Mouse (Mus musculus) v-Abl transformed pro-B cells (cell line): ENCODE data around the gene Zc3h12a.

Experiments used
- in situ Hi-C, 2 experiments: fragments of 400-800 bp; cut with MboI; formaldehyde crosslinking; loops; one replicate each; pipeline ENCODE4 v1.15.1; 2025; ENCODE audit not compliant: unreplicated experiment in 2 of 2

Zc3h12a gene

DNA sequence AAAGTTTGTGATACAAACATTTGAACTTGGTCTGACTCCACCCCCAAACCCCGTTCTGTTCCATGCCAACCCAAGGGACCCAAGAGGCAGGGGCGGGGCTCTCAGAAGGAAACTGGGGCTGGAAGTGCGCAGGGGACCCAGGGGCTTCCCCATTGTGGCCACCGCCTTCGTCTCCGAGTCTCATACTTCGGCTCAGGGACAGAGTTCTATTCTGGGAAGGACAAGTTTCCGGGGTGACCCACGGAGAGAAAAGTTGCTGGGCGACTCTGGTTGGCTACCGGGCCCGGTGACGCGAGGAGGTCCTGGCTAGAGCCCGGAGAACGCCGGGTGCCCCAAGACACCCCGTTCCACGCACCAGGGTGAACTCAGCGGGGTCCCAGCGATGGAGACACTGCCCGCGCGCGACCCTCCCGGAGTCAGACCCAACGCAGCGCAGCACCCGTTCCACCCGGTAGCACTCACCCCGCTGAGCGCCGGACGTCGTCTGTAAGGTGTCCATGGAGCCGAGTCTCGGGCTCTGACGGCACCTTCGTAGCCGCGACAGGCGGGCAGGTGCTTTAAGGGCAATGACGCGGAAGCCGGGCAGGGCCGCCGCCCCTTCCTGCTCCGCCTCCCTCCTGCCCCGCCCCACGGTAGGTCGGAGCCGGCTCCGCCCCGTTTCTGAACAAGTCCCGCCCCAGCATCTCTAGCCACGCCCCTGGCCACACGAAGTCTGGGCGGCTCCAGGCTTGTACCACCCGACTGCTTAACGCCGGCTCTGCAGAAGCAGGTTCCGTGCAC is at the start of gene Zc3h12a:
Gene Zc3h12a, minus strand, starts transcription at position 536 of the 780 bp plus-strand sequence.
- in situ Hi-C loops = loop anchor here (10.0 to 25.0 kb wide), 3 partner anchors 1193 to 1893 kb away; partner anchors contain the start of gene Heyl (in 2 of the 2)

GRCm38 (mm10) chr4:125176639-125177165 is 49.1 kb upstream of the Zc3h12a start:
- in situ Hi-C loops = no loop called here

- in situ Hi-C loops = no loop called here
Observed at GRCm38 (mm10) chr4:125176190-125176589, 48.5 kb upstream of the Zc3h12a start.

DNA sequence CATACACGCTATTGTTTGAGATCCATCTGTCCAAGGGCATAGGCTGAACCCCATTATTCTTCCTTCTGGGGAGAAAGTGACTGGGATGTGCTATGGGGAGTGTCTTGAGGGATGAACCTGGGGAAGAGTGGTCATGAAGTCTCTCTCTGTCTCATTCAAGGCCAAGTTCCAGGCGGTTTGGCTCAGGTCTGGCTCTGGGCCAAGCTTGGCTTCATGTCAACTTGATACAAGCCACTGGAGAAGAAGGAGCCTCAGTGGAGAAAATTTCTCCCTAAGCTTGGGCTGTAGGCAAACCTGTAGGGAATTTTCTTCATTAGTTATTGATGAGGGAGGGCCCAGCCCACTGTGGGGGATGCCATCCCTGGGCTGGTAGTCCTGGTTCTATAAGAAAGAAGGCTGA is 48.0 kb upstream of the Zc3h12a start:
- in situ Hi-C loops = no loop called here

GRCm38 (mm10) chr4:125174516-125175185 is 47.0 kb upstream of the Zc3h12a start:
- in situ Hi-C loops = loop anchor here in 1 of 2 experiments (25.0 kb wide), 1 partner anchor 1138 kb away; the partner anchor contains the start of gene Adprhl2

- in situ Hi-C loops = loop anchor here in 1 of 2 experiments (25.0 kb wide), 1 partner anchor 1139 kb away; the partner anchor contains the start of gene Adprhl2
Observed at GRCm38 (mm10) chr4:125173150-125173549, 45.5 kb upstream of the Zc3h12a start.

GRCm38 (mm10) chr4:125172736-125173135 is 45.1 kb upstream of the Zc3h12a start:
- in situ Hi-C loops = loop anchor here in 1 of 2 experiments (25.0 kb wide), 1 partner anchor 1140 kb away; the partner anchor contains the start of gene Adprhl2

- in situ Hi-C loops = loop anchor here in 1 of 2 experiments (25.0 kb wide), 1 partner anchor 1145 kb away; the partner anchor contains the start of gene Adprhl2
Observed at GRCm38 (mm10) chr4:125167723-125168122, 40.1 kb upstream of the Zc3h12a start.

GRCm38 (mm10) chr4:125164861-125165260 is 37.2 kb upstream of the Zc3h12a start:
- in situ Hi-C loops = loop anchor here (5.0 to 25.0 kb wide), 2 partner anchors 797 to 1147 kb away; partner anchors contain the start of gene Adprhl2 (in 1 of the 2)

- in situ Hi-C loops = loop anchor here (5.0 to 25.0 kb wide), 2 partner anchors 800 to 1150 kb away; partner anchors contain the start of gene Adprhl2 (in 1 of the 2)
Observed at GRCm38 (mm10) chr4:125162701-125163100, 35.1 kb upstream of the Zc3h12a start.

DNA sequence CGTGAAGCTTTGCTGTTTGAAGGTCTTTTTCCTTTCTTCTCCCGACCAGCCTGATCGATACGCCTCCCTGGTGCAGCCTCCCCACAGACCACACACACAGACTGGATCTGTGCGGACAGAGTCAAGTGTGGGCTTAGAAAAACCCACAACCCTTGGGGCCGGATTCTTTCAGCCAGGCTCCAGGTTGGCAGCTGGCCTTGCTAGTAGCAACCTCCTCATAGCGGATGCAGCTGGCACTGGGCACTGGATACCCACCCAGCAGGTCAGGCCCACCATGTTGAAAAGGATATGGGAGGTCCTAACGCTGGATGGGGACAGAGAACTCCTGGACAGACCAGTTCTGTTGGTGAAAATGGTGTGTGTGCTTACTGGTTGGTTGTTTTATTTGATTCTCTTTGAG is 33.8 kb upstream of the Zc3h12a start:
- in situ Hi-C loops = loop anchor here (5.0 to 25.0 kb wide), 2 partner anchors 801 to 1151 kb away; partner anchors contain the start of gene Adprhl2 (in 1 of the 2)

DNA sequence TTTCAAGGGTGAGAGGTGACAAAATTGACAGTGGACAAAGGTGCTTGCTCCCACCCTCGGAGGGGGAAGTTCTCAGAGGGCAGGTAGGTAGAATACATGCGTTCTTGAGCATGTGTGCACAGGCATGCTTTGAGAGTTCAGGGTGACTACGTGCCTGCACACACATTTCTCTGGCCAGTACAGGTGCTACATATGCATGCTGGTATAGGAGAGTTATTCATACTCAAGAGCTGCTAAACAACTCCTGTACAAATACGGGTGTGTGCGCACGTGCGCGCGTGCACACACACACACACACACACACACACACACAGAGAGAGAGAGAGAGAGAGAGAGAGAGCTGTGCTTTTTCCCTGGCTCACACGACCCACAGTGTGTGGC is 33.3 kb upstream of the Zc3h12a start:
- in situ Hi-C loops = loop anchor here (5.0 to 25.0 kb wide), 2 partner anchors 801 to 1151 kb away; partner anchors contain the start of gene Adprhl2 (in 1 of the 2)

- in situ Hi-C loops = loop anchor here (5.0 to 25.0 kb wide), 2 partner anchors 802 to 1152 kb away; partner anchors contain the start of gene Adprhl2 (in 1 of the 2)
Observed at GRCm38 (mm10) chr4:125160320-125160950, 32.8 kb upstream of the Zc3h12a start.

DNA sequence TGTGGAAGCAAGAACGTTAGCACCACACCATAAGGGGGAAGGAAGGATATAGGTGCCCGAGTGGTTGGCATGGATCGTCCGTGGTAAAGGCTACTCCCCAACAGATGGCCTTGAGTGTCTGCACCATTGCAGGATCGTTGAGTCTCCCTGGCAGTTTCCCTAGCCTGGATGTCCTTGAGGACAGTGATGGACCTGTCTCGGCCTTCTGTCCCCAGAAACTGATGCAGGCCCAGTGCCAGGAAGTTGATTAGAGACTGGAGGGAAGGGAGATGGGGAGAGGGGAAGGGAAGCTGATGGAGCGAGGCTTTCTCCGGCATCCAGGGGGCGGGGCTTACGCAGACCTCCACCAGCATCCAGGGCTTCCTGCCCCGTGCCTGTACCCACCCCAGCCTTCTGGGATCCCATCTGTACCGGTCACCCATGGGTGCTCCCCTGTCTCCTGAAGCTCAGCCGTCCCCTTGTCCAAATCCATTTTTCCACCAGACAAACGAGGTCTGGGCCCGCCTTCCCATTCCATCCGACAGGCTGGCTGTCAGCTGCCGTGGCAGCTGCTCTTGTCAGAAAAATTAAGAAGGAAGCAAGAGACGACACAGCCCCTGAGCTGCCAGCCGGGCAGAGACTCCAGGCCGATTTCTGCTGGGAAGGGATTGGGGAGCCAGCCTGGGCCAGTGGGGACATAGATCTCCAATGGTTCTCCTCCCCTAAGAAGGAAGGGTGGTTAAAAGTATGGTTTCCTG is 31.1 kb upstream of the Zc3h12a start:
- in situ Hi-C loops = loop anchor here in 1 of 2 experiments (25.0 kb wide), 1 partner anchor 1154 kb away; the partner anchor contains the start of gene Adprhl2

DNA sequence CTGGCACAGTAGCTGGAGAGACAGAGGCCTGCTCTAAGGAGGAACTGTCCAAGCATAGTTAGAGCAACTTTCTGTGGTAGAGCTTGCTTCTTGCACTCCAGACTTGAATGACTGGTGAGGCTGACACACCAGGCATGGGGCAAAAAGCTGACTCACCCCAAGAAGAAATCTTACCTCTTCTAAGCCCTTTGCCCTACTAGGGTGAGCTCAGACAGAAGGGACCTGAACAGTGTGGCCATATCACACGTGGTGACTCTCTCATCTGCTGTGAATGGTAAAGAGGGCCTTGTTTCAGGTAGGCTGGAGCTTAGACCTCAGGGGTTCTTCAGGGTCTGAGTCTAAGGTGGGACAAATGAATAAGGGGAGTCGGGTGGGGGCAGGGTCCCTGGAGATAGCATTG is 30.4 kb upstream of the Zc3h12a start:
- in situ Hi-C loops = loop anchor here in 1 of 2 experiments (25.0 kb wide), 1 partner anchor 1154 kb away; the partner anchor contains the start of gene Adprhl2

- in situ Hi-C loops = loop anchor here in 1 of 2 experiments (25.0 kb wide), 1 partner anchor 1155 kb away; the partner anchor contains the start of gene Adprhl2
Observed at GRCm38 (mm10) chr4:125157322-125157721, 29.7 kb upstream of the Zc3h12a start.

GRCm38 (mm10) chr4:125155646-125156045 is 28.0 kb upstream of the Zc3h12a start:
- in situ Hi-C loops = loop anchor here in 1 of 2 experiments (25.0 kb wide), 1 partner anchor 1157 kb away; the partner anchor contains the start of gene Adprhl2

DNA sequence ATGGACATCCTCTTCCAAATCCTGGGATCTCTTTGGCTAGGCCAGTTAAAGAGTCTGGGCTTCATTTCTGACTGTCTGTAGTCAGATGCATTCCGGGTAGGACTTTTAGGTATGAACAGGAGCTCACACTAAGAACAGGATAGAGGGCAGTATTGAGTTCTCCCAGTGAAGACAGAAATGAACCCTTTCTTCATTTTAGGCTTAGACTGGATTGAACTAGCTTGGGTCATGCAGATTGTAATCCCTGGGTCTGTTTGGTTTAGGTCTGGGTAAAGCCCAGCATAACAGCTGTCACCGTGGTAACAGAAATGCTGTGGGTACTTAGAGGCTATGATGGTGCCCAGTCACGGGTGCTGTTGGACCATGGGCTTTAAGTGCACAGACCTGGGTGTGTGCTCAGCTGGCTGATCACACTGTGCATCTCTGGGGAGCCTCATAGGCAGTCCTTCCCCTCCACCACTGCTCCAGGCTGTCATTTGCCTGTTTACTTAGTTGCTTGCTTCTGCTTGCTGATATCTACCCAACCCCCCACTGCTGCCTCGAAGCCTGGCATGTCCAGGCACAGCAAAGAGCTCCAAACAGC is 26.1 kb upstream of the Zc3h12a start:
- in situ Hi-C loops = loop anchor here in 1 of 2 experiments (25.0 kb wide), 1 partner anchor 1159 kb away; the partner anchor contains the start of gene Adprhl2
